Mouse (Mus musculus) kidney, postnatal 14 days (tissue): ENCODE data around the gene Rnf144b.

ENCODE experiments used
- DNase-seq: peaks from one replicate; pipeline ENCODE4 v3.0.0; 2022; ENCODE audit warnings: mixed read lengths

The Rnf144b gene

DNA sequence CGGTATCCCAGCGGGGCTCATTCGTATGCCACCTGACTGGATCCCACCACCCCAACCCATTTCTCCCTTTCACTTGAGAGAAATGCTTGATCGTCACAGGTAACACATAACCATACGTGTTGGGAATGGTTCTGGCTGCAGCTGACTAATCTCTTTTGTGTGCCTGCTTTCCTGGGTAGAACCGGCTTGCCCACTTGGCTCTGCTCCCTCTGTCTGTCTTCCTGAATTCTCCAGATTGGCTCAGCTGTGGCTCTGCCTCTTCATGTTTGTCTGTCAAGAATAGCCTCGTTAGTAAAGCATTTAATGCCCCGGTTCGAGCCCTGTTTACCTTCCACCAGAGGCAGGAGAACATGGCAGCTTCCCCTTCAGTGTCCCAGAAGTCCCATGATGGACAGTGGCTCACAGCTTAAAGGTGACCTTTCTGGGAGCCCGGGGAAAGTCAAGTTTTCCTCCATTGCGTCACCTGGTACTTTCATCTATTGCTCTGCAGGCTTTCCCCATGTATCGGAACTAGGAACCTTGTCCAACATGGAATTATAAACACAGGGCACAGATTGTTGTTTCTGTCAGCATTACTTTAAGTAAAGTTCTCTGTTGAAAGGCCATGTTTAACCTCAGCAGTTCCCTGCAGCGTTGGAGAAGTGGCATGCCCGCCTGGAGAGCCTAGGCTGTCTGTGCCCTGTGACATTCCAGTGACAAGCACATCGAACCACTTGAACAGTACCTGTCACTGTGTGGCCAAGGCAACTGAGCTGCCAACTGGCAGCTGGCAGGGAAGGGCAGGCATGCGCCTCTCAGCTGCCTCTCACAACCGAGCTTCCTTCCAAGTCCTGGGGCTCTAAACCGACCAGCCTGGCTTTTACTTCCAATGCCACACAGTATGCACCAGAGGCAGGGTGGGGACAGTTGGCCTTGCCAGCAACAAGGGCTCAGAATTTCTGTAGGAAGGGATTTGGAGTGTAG, 101.4 kb downstream of the Rnf144b start:
- no peak for DNase-seq

- DNase-seq: peak; percentile 58
Measured at GRCm38 (mm10) chr13:47224648-47225323, 102.3 kb downstream of the Rnf144b start.

- no peak for DNase-seq
Measured at GRCm38 (mm10) chr13:47225324-47225697, 102.9 kb downstream of the Rnf144b start.

DNA sequence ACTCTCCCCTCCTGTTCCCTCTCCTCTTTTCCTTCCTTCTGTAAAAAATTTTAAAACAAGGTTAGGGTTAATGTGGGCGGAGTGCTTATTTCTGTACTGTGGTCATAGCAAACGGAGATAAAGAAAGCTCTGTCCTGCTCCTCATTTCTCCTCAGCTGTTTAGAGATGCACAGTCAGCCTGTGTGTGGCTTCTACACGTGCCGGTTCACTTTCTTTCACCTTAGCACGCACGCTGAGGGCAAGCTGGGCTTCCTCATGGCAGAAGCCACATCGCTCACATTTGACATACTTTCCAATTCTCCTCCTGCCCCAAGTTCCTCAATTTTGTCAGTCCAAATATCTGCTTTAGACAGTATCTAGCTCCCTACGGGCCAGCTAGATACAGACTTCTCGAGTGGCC, 103.3 kb downstream of the Rnf144b start:
- no peak for DNase-seq

GRCm38 (mm10) chr13:47226521-47226920, 104.1 kb downstream of the Rnf144b start:
- DNase-seq: no peak

DNA sequence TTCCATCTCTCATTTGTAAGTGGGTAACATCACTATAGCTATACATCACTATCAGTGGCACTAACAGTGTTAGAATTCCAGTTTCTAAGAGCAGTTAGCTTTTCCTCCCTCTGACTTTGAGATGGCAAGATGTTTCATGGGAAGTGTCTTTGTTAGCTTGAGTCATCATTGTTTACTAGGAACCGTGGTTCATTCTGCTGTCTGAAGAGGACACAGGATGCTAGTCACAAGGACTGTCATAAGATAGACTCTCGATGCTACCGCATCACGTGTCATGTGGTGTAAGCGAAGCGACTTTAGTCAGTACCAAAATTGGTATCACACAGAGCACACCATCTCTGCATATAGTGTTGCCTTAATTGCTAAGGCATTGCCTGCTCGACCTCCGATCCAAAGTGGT, 105.7 kb downstream of the Rnf144b start:
- no peak for DNase-seq

DNA sequence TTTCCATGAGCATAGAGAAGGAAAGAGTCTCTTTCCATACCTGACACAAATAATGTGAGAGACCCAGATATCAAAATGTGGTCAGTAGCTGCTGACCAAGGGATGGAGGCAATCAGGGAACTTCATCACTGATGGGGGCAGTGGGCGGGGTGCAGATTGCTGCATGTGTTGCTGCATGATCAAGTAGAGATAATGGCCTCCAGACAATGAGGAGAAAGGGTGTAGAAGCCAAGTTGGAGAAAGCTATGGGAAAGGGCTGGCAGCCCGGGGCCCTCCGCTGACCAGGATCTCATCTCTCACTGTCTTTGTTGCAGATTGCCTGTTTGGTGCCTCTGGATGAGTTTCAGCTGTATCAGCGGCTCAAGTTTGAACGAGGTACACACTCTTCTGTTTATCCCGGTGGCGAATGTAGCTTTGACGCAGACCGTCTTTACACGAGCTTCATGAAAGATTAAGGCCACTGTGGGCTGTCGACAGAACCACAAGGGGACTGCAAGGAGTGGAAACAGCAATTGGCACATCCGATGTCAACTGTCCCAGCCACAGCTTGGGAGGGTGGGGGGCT, 106.3 kb downstream of the Rnf144b start:
- no peak for DNase-seq

DNA sequence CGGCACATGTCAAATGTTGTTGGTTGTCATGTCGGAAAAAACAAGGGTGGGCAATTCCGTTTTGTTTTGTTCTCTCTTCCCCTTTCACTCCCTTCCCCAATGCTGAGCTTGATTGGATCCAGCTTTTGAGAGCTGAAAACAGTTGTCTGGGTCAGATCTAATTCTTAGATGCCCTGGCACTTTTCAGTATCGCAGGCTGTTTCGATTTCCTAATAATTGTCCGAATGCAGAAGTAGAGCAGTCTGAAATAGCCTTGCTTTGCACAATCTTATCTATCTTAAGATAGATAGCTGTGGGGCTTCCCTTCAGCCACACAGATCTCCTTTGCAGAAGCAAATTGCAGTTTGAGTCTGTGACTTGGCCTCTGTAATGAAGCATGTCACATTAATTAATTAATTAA, 109.7 kb downstream of the Rnf144b start:
- no peak for DNase-seq

- DNase-seq: no peak
Measured at GRCm38 (mm10) chr13:47237376-47237775, 114.9 kb downstream of the Rnf144b start.

DNA sequence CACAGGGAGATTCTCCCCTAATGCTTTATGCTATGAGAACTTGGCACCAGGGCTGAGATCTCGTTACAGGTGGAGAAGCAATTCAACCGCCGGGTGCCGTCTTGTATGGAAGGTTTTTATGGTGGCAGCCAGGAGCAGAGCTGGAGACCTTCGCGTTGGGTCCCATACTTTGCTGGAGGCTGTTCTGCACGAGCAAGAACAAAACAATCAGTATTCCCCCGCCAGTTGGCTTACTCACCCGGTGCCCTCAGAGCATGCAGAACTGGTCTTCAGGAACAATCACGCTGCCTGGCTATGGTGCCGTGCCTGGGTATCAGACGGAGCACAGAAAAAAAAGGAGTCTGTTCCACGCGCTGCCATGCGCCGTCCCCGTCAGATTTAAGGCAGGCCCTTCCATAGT, 115.7 kb downstream of the Rnf144b start:
- DNase-seq: no peak

DNA sequence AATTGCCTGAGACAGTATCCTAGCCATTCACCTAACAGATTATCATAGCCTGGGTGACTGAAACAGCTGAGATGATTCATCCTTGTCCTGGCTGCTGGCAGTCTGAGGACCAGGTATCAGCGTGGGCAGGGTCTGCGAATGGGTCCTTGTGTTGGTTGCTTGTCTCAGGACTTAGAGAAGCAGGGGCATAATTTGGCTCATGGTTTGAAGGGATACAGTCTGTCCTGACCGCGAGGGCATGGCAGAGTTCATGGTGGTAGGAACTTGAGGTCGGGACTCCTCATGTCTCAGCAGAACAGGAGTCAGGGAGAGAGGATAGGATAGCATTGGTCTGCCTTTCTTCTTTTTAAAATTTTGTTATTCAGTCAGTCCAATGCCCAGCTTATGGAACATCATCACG, 121.1 kb downstream of the Rnf144b start:
- DNase-seq: no peak

DNA sequence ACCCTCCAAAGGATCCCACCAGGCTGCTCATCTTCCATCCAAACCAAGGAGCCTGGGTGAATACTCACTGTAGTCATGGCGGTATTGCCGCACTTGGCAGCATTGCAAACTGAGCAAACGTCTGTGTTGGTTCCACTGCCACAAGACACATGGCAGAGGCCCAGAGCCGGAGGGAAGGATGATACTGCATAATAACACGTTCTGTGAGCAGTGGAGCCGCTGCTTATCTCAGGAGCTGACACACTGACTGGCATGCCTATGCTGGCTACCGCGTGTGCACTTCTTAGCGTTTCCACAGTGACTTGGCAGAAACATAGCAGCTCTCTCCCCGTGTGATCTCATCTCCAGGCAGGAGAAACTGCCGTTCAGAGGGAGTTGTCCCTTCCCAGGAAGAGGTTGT, 122.3 kb downstream of the Rnf144b start:
- no peak for DNase-seq

DNA sequence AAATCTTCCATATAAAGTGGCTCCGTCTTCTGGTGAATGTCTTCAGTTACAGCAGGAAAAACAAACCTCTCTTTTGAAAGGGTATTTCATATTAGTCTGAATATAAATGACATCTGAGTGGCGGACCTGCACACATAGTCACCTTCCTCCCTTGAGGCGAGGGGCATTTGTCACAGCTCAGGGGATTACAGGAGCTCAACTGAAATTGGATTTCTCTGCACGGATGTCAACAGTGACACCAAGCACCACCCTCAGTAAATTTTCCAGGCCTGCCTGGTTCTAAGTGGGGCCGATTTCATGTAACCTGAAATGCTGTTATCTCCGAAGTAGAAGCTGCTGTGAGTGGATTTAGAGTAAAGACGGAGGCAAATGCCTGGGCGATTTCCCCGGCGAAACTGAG, 124.0 kb downstream of the Rnf144b start:
- DNase-seq: no peak

GRCm38 (mm10) chr13:47247156-47247800, 124.8 kb downstream of the Rnf144b start:
- no peak for DNase-seq

- DNase-seq: no peak
Measured at GRCm38 (mm10) chr13:47248289-47249010, 126.0 kb downstream of the Rnf144b start.

DNA sequence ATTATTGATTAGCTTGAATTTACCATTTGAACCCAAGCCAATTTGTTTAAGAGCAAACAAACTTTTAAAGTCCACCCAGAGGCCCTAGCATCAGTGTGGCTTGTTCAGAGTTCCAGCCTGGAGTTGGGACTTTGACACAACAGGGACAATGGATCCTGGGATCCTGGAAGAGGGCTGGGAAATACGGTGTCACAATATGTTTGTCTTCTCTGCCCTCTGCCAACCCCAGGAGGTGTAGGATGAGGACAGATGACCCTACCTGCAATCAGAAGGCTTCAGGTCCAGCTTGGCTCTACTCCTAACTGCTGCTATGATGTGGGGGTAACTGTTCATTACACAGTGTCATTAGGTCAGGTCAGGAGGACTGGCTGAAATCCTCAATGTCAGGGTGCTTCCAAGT, 128.2 kb downstream of the Rnf144b start:
- no peak for DNase-seq

GRCm38 (mm10) chr13:47251114-47251764, 128.8 kb downstream of the Rnf144b start:
- DNase-seq: no peak

DNA sequence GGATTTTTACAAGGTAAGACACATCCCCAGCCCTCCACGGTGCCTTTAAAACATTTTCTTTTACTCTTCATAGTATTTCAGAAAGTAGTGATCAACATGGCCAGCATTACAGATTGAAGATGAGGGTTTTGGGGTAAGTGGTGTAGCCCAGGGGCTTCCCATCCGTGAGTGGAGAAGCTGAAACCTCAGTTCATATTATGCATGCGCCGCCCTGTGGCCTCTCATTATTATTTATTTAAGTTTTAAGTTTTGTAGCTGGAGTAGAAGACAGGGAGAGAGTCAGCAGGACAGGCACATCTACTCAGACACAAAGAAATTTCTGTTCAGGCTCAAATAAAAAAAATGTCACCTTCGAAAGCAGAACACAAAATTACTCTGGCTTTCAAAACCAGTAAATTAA, 131.3 kb downstream of the Rnf144b start:
- DNase-seq: no peak

DNA sequence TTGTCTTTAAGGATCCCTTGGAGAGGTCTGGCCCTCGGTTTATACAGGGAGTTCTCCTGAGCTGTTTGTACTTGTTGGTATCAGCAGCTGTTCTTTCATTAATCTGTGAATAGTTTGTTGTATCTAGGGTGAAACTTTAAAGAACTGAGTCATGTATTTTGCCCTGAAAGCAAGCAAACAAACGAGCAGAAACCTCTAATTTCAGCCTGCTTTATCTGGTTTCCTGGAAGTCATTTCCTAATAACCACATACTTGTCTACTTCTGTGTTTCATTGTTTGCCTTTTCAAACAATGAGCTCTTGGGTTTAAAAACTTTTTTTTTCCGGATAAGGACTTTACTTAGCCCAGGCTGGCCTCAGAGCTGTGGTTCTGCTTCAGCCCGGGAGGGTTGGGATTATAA, 136.8 kb downstream of the Rnf144b start:
- DNase-seq: no peak

DNA sequence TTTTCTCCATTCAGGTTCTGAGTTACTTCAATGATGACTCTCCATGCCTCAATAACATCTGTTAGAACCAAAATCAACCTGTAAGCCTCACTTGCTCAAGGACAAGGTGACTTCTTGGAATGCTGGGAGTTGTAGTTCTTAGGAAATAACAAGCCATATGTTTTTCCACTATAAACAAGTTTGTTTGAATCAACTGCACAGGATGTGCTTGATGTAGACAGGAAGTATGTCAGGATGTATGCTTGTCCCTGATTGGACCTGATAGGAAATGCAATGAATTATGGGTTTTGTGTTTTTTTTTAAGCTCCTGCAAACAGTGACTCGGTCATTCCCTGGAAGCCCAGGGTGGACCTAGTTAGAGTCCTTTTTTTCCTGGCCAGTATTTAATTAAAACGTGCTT, 139.5 kb downstream of the Rnf144b start:
- DNase-seq: no peak

- no peak for DNase-seq
Measured at GRCm38 (mm10) chr13:47264382-47264781, 141.9 kb downstream of the Rnf144b start.

GRCm38 (mm10) chr13:47266411-47266810, 144.0 kb downstream of the Rnf144b start:
- DNase-seq: no peak
